Mouse (Mus musculus) liver, adult 2 months (tissue): ENCODE measurements around the gene Gm37240.

Source experiments
- CTCF ChIP-seq: fragments of 200-500 bp; IDR thresholded peaks from 2 replicates; pipeline ENCODE4 v1.5.1; 2011; ENCODE audit warnings: low read depth, low read length, control low read depth
- POLR2A ChIP-seq: fragments of 200-500 bp; IDR thresholded peaks from 2 replicates; pipeline ENCODE4 v1.6.1; 2011; ENCODE audit warnings: low read length, control low read depth; ENCODE audit not compliant: insufficient read depth; ENCODE audit errors: extremely low read depth

DNA sequence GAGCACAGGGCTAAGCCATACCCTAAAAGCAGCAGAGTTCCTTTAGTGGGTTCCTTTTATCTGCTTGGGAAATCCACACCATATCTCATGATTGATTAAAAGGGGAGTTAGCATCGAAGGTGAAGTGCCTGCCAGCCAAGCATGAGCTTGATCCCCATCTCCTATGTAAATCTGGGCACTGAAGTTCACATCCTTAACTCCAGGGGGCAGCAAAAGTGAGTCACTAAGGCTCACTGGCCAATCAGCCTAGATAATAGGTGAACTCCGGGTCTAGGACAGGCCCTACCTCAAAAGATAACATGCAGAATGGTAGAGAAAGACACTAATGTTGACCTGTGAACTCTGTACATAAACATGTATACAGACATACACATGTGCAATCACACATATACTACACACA is 343.7 kb downstream of the Gm37240 start:
- peak; percentile 65 for TF ChIP-seq CTCF
- TF ChIP-seq POLR2A, result no peak
